ENCODE assay signal across 7 mouse cellular contexts in the genomic region with DNA sequence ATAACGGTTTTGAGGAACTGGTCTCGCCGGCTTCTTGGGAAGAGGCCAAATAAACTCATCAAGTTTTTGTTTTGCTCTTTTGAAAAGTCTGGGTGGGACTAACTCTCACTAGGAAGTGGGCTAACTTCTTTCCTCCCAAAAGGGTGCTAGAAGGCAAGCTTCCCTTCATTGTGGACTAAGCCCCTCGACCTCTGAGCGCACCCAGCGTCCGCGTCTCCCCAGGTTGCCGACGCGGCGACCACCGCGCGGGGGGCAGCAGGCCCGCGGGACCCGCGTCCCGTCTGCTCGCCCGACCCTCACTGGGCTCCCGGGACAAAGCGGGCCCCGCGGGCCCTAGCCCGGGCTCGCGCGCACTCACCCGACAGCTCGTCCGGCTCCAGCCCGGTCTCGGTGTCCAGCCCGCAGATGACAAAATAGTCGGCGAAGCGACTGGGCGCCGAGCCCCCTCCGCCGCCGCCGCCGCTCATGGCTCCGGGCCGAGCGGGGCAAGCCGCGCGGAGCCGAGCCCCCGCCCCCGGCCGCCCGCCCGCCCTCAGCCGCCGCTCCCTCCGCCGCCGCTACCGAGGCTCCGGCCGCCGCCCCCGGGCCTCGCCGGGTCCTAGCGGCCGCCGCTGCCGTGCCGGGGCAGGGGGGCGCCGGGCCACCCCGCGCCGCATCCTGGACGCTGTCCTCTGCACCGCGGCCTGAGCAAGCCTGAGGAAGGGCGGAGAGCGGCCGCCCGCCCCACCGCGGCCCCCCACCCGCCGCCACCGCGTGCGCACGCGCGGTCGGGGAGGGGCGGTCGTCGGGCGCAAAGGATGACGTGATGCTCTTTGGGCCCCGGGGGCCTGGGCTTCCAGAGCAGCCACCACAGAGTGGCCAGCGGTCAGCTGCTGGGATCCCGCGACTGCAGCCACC. TPM values are rescaled to one million over a fixed set of nuclear protein-coding genes. Genes with fewer than 3 reads are reported as not detected.
DNase-seq lines count a peak whose midpoint lies in the region; ATAC-seq and TF ChIP-seq lines count a peak whose summit lies in the region.

A gene (minus strand): TSS at position 755 of the 897 bp plus-strand sequence.

- ATAC-seq in embryonic facial prominence, embryonic 11.5 days (replicated peaks; ENCODE audit: insufficient number of reproducible peaks, low FRiP score, low TSS enrichment, low read depth) = peak; percentile 91
- ATAC-seq in limb, embryonic 13.5 days (ENCODE audit: low FRiP score, low read depth) = peak; percentile 91
- peak; percentile 96 for ATAC-seq in midbrain, embryonic 15.5 days (replicated peaks)

- peak; percentile 6; the same call in 1 of the 2 replicates for TF ChIP-seq POLR2A in spleen, adult 2 months (IDR thresholded peaks at IDR 0.05; ENCODE audit: low read depth, low read length)

- H3K27ac ChIP-seq in embryonic facial prominence, embryonic 11.5 days (replicated peaks; ENCODE audit: low read depth, low read length) = peak within 1 kb of the TSS; percentile 78
- peak within 1 kb of the TSS; percentile 88 for H3K27ac ChIP-seq in limb, embryonic 13.5 days
- H3K27ac ChIP-seq in midbrain, embryonic 15.5 days = peak within 1 kb of the TSS; percentile 94
- peak within 1 kb of the TSS; percentile 83 for H3K27ac ChIP-seq in spleen, adult 2 months (ENCODE audit: insufficient read depth, low read length)

- H3K4me3 ChIP-seq in embryonic facial prominence, embryonic 11.5 days (ENCODE audit: low read depth, low read length) = peak within 1 kb of the TSS; percentile 82
- H3K4me3 ChIP-seq in limb, embryonic 13.5 days = peak within 1 kb of the TSS; percentile 77
- H3K4me3 ChIP-seq in midbrain, embryonic 15.5 days = peak within 1 kb of the TSS; percentile 82
- H3K4me3 ChIP-seq in spleen, adult 2 months (ENCODE audit: extremely low read depth, insufficient read depth, insufficient read length) = peak within 1 kb of the TSS; percentile 68

- H3K27me3 ChIP-seq in embryonic facial prominence, embryonic 11.5 days (ENCODE audit: control insufficient read depth, insufficient read depth, low read length) = no peaks in the 10 kb centered on the region
- no peaks in the 10 kb centered on the region for H3K27me3 ChIP-seq in limb, embryonic 13.5 days
- no peaks in the 10 kb centered on the region for H3K27me3 ChIP-seq in midbrain, embryonic 15.5 days (replicated peaks)
- no peaks in the 10 kb centered on the region for H3K27me3 ChIP-seq in spleen, adult 2 months (ENCODE audit: control insufficient read depth, insufficient read depth, low read length)

- DNase-seq in adrenal gland, postnatal 25 days = peak; percentile 85
- DNase-seq in embryonic facial prominence, embryonic 11.5 days (ENCODE audit: low spot score) = peak; percentile 89
- DNase-seq in heart, adult 18-20 months = peak; percentile 81 to 88
- DNase-seq in kidney, adult 18-20 months = peak; percentile 78
- peak in 1 of 2 experiments; percentile 42 for DNase-seq in spleen, adult 2 months (ENCODE audit: low read depth in 1 of 2, low spot score in 2 of 2)

- H3K36me3 ChIP-seq in embryonic facial prominence, embryonic 11.5 days (replicated peaks; ENCODE audit: control insufficient read depth, insufficient read depth, low read depth, low read length) = no peaks in the 10 kb centered on the region
- H3K36me3 ChIP-seq in limb, embryonic 13.5 days = no peaks in the 10 kb centered on the region
- H3K36me3 ChIP-seq in midbrain, embryonic 15.5 days (replicated peaks) = no peaks in the 10 kb centered on the region
- no peaks in the 10 kb centered on the region for H3K36me3 ChIP-seq in spleen, adult 2 months (ENCODE audit: control insufficient read depth, insufficient read depth, low read length)

- WGBS in embryonic facial prominence, embryonic 11.5 days = under 1% methylated on average over 78 of the region's 107 CpGs
- WGBS in limb, embryonic 13.5 days = under 1% methylated on average over 61 of the region's 107 CpGs
- WGBS in midbrain, embryonic 15.5 days = under 1% methylated on average over 79 of the region's 107 CpGs
- under 1% methylated on average over 93 of the region's 107 CpGs for WGBS in spleen, adult 2 months

- H3K9me3 ChIP-seq in embryonic facial prominence, embryonic 11.5 days (replicated peaks; ENCODE audit: control insufficient read depth, low read length) = no peaks in the 10 kb centered on the region
- 0 out of 2 replicates have a peak, but pooled peaks cover 3% of the 10 kb centered on the region for H3K9me3 ChIP-seq in limb, embryonic 13.5 days
- no peaks in the 10 kb centered on the region for H3K9me3 ChIP-seq in midbrain, embryonic 15.5 days

- no peaks in the 10 kb centered on the region for H3K4me1 ChIP-seq in embryonic facial prominence, embryonic 11.5 days (ENCODE audit: control insufficient read depth, insufficient read depth, low read length)
- H3K4me1 ChIP-seq in limb, embryonic 13.5 days = peaks cover 54% of the 10 kb centered on the region
- H3K4me1 ChIP-seq in midbrain, embryonic 15.5 days = peaks cover 37% of the 10 kb centered on the region
- peaks cover 9% of the 10 kb centered on the region; the same call in 1 of the 2 replicates for H3K4me1 ChIP-seq in spleen, adult 2 months (ENCODE audit: control insufficient read depth, insufficient read depth, insufficient read length)

- TF ChIP-seq CTCF in spleen, adult 2 months (IDR thresholded peaks at IDR 0.05; ENCODE audit: extremely low read depth, insufficient read depth, insufficient read length, insufficient replicate concordance) = no peak

- peak within 1 kb of the TSS; percentile 95 for H3K9ac ChIP-seq in embryonic facial prominence, embryonic 11.5 days (replicated peaks; ENCODE audit: low read length)
- H3K9ac ChIP-seq in limb, embryonic 13.5 days = peak within 1 kb of the TSS; percentile 92
- peak within 1 kb of the TSS; percentile 94 for H3K9ac ChIP-seq in midbrain, embryonic 15.5 days

- peak within 1 kb of the TSS; percentile 73 for H3K4me2 ChIP-seq in embryonic facial prominence, embryonic 11.5 days (ENCODE audit: low read depth, low read length)
- H3K4me2 ChIP-seq in limb, embryonic 13.5 days (replicated peaks) = peak within 1 kb of the TSS; percentile 91
- H3K4me2 ChIP-seq in midbrain, embryonic 15.5 days = peak within 1 kb of the TSS; percentile 77

RNA-seq across cellular contexts. Expression of the gene that starts here (rescaled TPM):
- total RNA-seq in adrenal gland, postnatal 25 days (2021) = 143 and 171 TPM in 2 replicates
- polyA plus RNA-seq in embryonic facial prominence, embryonic 11.5 days (2014; fragmentation: Nextera tagmentation; extraction: Ambion mirVana) = 41.5 and 48.2 TPM in 2 replicates
- 100 to 1,000 TPM; 122 to 123 TPM for total RNA-seq in heart, adult 18-20 months (2021)
- polyA plus RNA-seq in limb, embryonic 13.5 days (2015; fragmentation: Nextera tagmentation; extraction: Ambion mirVana) = 42.4 and 42.7 TPM in 2 replicates
- polyA plus RNA-seq in midbrain, embryonic 15.5 days (2015; fragmentation: Nextera tagmentation; extraction: Ambion mirVana) = 41.7 and 46.2 TPM in 2 replicates
- 49.8 and 57.1 TPM in 2 replicates for polyA plus RNA-seq in spleen, adult 2 months (2012; rRNA removed)
